In the genomic region with DNA sequence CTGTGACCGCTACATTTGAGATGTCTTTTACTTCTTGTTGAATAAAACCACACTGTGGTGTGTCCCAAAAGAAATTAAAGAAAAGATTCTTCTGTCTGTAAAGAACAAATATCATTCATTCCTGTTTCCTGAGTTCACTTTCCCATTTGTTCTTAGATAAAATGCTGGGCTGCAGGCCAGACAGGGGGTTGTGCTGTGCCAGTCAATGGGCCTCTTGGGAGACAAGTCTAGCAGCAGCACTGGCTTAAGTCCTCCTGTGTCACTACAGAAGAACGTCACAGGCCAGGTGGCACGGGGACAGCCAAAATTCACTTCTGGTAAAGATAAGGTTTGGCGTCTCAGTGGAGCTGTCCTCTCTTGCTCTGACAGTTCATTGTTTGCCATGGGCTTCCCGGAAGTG, we compare ENCODE assay signal across 17 mouse cellular contexts. TPM values are rescaled to one million over a fixed set of nuclear protein-coding genes. Genes with fewer than 3 reads are reported as not detected.
DNase-seq lines count a peak whose midpoint lies in the region; ATAC-seq and TF ChIP-seq lines count a peak whose summit lies in the region.
"Had no signal": no experiment of that assay in that cellular context is flagged by ENCODE, and none has a peak within 500 bp of the region (broad histone marks: within the 10 kb centered on the region; RNA-seq: fewer than 3 reads in every experiment).

No protein-coding gene starts in this region.

- no peak for ATAC-seq in kidney, embryonic 15.5 days (replicated peaks; ENCODE audit: low FRiP score)
- ATAC-seq in heart, postnatal 0 days (ENCODE audit: insufficient read depth, low read depth), result peak; percentile 74
- ATAC-seq in monocyte, adult 5-6 weeks (replicated peaks; ENCODE audit: insufficient number of reproducible peaks, low FRiP score, low TSS enrichment, poor library complexity, severe bottlenecking), result no peak
- ATAC-seq: CD4-positive, CD25-positive, alpha-beta regulatory T cell, adult 4 months had no signal

- no peak for TF ChIP-seq POLR2A in kidney, adult 2 months (IDR thresholded peaks at IDR 0.05; ENCODE audit: low read depth, low read length)

- TF ChIP-seq EP300 in heart, postnatal 0 days (IDR thresholded peaks at IDR 0.05; ENCODE audit: low read depth), result no peak

- no peak overlapping the region for H3K4me2 ChIP-seq in kidney, embryonic 15.5 days
- H3K4me2 ChIP-seq in heart, postnatal 0 days (ENCODE audit: low read depth, low read length), result no peak overlapping the region; the same call in 1 of the 2 replicates
- H3K4me2 ChIP-seq: hindbrain, embryonic 15.5 days; limb, embryonic 13.5 days; liver, embryonic 15.5 days had no signal

- no peak for DNase-seq in kidney, adult 18-20 months
- peak; percentile 21 for DNase-seq in heart, adult 8-10 months (ENCODE audit: low spot score)
- peak; percentile 54 for DNase-seq in heart, postnatal 0 days (ENCODE audit: low spot score)
- peak; percentile 22 for DNase-seq in lung, postnatal 14 days
- DNase-seq in kidney, adult 2 months, result no peak
- DNase-seq: cerebellum, adult 18-20 months; kidney, adult 9 months; thymus, adult 2 months had no signal

- H3K4me3 ChIP-seq in kidney, embryonic 15.5 days (replicated peaks), result no peak overlapping the region
- H3K4me3 ChIP-seq in heart, postnatal 0 days (ENCODE audit: low read depth, low read length), result no peak overlapping the region
- H3K4me3 ChIP-seq in kidney, adult 2 months (ENCODE audit: insufficient read depth, low read depth, low read length), result no peak overlapping the region
- H3K4me3 ChIP-seq: forebrain, embryonic 10.5 days; hindbrain, embryonic 15.5 days; limb, embryonic 13.5 days; liver, embryonic 15.5 days had no signal

- H3K9ac ChIP-seq in kidney, embryonic 15.5 days, result no peak overlapping the region
- H3K9ac ChIP-seq in heart, postnatal 0 days (replicated peaks; ENCODE audit: low read depth, low read length), result no peak overlapping the region
- H3K9ac ChIP-seq: hindbrain, embryonic 15.5 days; limb, embryonic 13.5 days; liver, embryonic 15.5 days had no signal

- H3K4me1 ChIP-seq in kidney, embryonic 15.5 days, result peaks cover 15% of the 10 kb centered on the region; the same call in 1 of the 2 replicates
- H3K4me1 ChIP-seq in heart, postnatal 0 days (ENCODE audit: control insufficient read depth, insufficient read depth), result 0 out of 2 replicates have a peak, but pooled peaks cover 16% of the 10 kb centered on the region
- no peaks in the 10 kb centered on the region for H3K4me1 ChIP-seq in kidney, adult 2 months (ENCODE audit: control insufficient read depth, insufficient read depth, low read length)
- H3K4me1 ChIP-seq: liver, embryonic 15.5 days had no signal

- 51% methylated on average over 5 of the region's 5 CpGs for WGBS in kidney, embryonic 15.5 days
- 21% methylated on average over 5 of the region's 5 CpGs for WGBS in heart, postnatal 0 days
- WGBS in kidney, adult 2 months, result 61% methylated on average over 5 of the region's 5 CpGs

- 0 out of 2 replicates have a peak overlapping the region, but pooled peaks have one; percentile 54 for H3K27ac ChIP-seq in kidney, embryonic 15.5 days
- H3K27ac ChIP-seq in heart, postnatal 0 days (ENCODE audit: low read depth), result peak overlapping the region; percentile 46
- no peak overlapping the region for H3K27ac ChIP-seq in kidney, adult 2 months (ENCODE audit: insufficient read depth, low read depth, low read length)
- H3K27ac ChIP-seq: forebrain, embryonic 10.5 days; hindbrain, embryonic 15.5 days; limb, embryonic 13.5 days; liver, embryonic 15.5 days had no signal

- no peak for TF ChIP-seq CTCF in heart, postnatal 0 days (IDR thresholded peaks at IDR 0.05; ENCODE audit: low read depth)
- no peak for TF ChIP-seq CTCF in kidney, adult 2 months (conservative IDR thresholded peaks at IDR 0.05; ENCODE audit: insufficient read depth, insufficient read length, low read depth, low read length)

- H3K27me3 ChIP-seq in kidney, embryonic 15.5 days, result no peaks in the 10 kb centered on the region
- H3K27me3 ChIP-seq in heart, postnatal 0 days (ENCODE audit: control insufficient read depth, insufficient read depth, low read length), result no peaks in the 10 kb centered on the region
- no peaks in the 10 kb centered on the region for H3K27me3 ChIP-seq in kidney, adult 2 months (replicated peaks; ENCODE audit: control insufficient read depth, insufficient read depth, low read length)
- H3K27me3 ChIP-seq: hindbrain, embryonic 15.5 days; liver, embryonic 15.5 days had no signal

- H3K36me3 ChIP-seq in kidney, embryonic 15.5 days, result no peaks in the 10 kb centered on the region
- no peaks in the 10 kb centered on the region for H3K36me3 ChIP-seq in heart, postnatal 0 days (replicated peaks; ENCODE audit: control insufficient read depth, insufficient read depth, low read length)
- H3K36me3 ChIP-seq in kidney, adult 2 months (ENCODE audit: control insufficient read depth, insufficient read depth, low read length), result no peaks in the 10 kb centered on the region
- H3K36me3 ChIP-seq: hindbrain, embryonic 15.5 days; limb, embryonic 13.5 days; liver, embryonic 15.5 days had no signal

- H3K9me3 ChIP-seq in kidney, embryonic 15.5 days (replicated peaks), result no peaks in the 10 kb centered on the region
- no peaks in the 10 kb centered on the region for H3K9me3 ChIP-seq in heart, postnatal 0 days (replicated peaks; ENCODE audit: control insufficient read depth, low read length)
- H3K9me3 ChIP-seq: forebrain, embryonic 10.5 days; hindbrain, embryonic 15.5 days; limb, embryonic 13.5 days; liver, embryonic 15.5 days had no signal

RNA-seq across cellular contexts. Expression of a gene that starts 44.7 kb away (rescaled TPM):
- 6.6 and 9.4 TPM in 2 replicates for polyA plus RNA-seq in kidney, embryonic 15.5 days (2015; fragmentation: Nextera tagmentation; extraction: Ambion mirVana)
- total RNA-seq in heart, adult 8-10 months (2022), result 1 to 10 TPM; 1.2 to 2.3 (median 1.8) TPM
- 4.1 and 12.1 TPM in 2 replicates for total RNA-seq in heart, postnatal 0 days (2014; rRNA removed; ENCODE audit: low replicate concordance)
- polyA plus RNA-seq in heart, postnatal 0 days (2015; fragmentation: Nextera tagmentation; extraction: Ambion mirVana), result 3.5 and 3.9 TPM in 2 replicates
- not detected in 3 replicates for total RNA-seq in monocyte, adult 5-6 weeks (2017)
- 0.72 and 0.81 TPM in 2 replicates for polyA plus RNA-seq in kidney, adult 2 months (2012; rRNA removed)
- total RNA-seq: megakaryocyte-erythroid progenitor cell, adult 5-6 weeks; MEL had no signal

Comparison
In these comparisons a context has a peak if more than half of its experiments do, and no peak if none do; other contexts are left out.
1. DNase-seq: peak in heart, adult 8-10 months (single experiment), heart, postnatal 0 days (single experiment) and lung, postnatal 14 days (single experiment); none in kidney, adult 18-20 months (single experiment) and kidney, adult 2 months (single experiment).